Comparison of ENCODE assay signal across 15 mouse cellular contexts in the genomic region with DNA sequence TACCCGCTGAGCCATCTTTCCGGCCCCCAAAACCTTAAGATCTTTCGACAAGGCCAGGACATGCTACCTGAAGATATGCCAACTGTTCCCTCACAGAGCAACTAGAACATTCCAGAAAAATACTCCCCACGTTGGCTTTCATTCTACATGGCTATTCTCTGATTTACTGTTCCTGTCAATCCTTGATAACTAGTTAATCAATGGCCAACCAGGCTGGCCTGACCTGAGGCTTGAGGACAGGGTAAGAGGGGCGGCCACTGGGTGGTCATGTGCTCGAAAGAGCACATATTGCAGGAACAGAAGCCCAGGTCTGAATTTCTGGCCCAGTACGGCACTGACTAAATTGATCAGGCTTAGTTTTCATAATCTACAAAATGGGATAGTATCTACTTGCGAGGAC.
"Had no signal": no experiment of that assay in that cellular context is flagged by ENCODE, and none has a peak within 500 bp of the region (broad histone marks: within the 10 kb centered on the region; RNA-seq: fewer than 3 reads in every experiment).

No protein-coding gene starts in this region.

- H3K9ac ChIP-seq: lung, embryonic 14.5 days; midbrain, embryonic 13.5 days; midbrain, embryonic 15.5 days; neural tube, embryonic 12.5 days; stomach, embryonic 15.5 days had no signal

- H3K4me3 ChIP-seq: megakaryocyte, embryonic 14.5 days; midbrain, embryonic 13.5 days; midbrain, embryonic 15.5 days; neural tube, embryonic 12.5 days; stomach, embryonic 15.5 days had no signal

- H3K36me3 ChIP-seq: stomach, embryonic 15.5 days had no signal

- H3K9me3 ChIP-seq: megakaryocyte, embryonic 14.5 days; midbrain, embryonic 13.5 days; midbrain, embryonic 15.5 days; neural tube, embryonic 12.5 days; stomach, embryonic 15.5 days had no signal

- H3K27me3 ChIP-seq: megakaryocyte, embryonic 14.5 days; midbrain, embryonic 13.5 days; midbrain, embryonic 15.5 days; neural tube, embryonic 12.5 days; stomach, embryonic 15.5 days had no signal

- ATAC-seq: midbrain, embryonic 13.5 days; midbrain, embryonic 15.5 days had no signal

- H3K4me1 ChIP-seq: stomach, embryonic 15.5 days had no signal

- DNase-seq: lung, embryonic 14.5 days; lung, postnatal 10 days; lung, postnatal 36 days; right cerebral cortex, postnatal 14 days; thymus, adult 2 months; thymus, postnatal 25 days; thymus, postnatal 4 days had no signal

- H3K27ac ChIP-seq: macrophage; midbrain, embryonic 13.5 days; midbrain, embryonic 15.5 days; neural tube, embryonic 12.5 days; stomach, embryonic 15.5 days; stomach, postnatal 0 days had no signal

- H3K4me2 ChIP-seq: lung, embryonic 14.5 days; midbrain, embryonic 11.5 days; midbrain, embryonic 13.5 days; midbrain, embryonic 15.5 days; neural tube, embryonic 12.5 days; stomach, embryonic 15.5 days had no signal
